Mouse (Mus musculus) layer of hippocampus, adult 9-11 months (tissue): Measurements from ENCODE around the gene Nol4l.

ENCODE experiments used
- DNase-seq: peaks from one replicate; pipeline ENCODE4 v3.0.0; 2022

Gene Nol4l

GRCm38 (mm10) chr2:153529931-153530766, at the start of gene Nol4l:
Gene Nol4l, minus strand, starts transcription at chr2:153529971.
- DNase-seq: no peak

- DNase-seq: no peak
These were observed 47.4 kb upstream of the Nol4l start for GRCm38 (mm10) chr2:153577122-153577521.

- DNase-seq: no peak
These were observed 46.4 kb upstream of the Nol4l start for GRCm38 (mm10) chr2:153576150-153576549.

- DNase-seq: no peak
These were observed 45.8 kb upstream of the Nol4l start for GRCm38 (mm10) chr2:153575554-153575953.

GRCm38 (mm10) chr2:153573101-153573500, 43.3 kb upstream of the Nol4l start:
- DNase-seq: no peak

GRCm38 (mm10) chr2:153568541-153568940, 38.8 kb upstream of the Nol4l start:
- no peak for DNase-seq

GRCm38 (mm10) chr2:153568013-153568412, 38.2 kb upstream of the Nol4l start:
- DNase-seq: no peak

GRCm38 (mm10) chr2:153564343-153564742, 34.6 kb upstream of the Nol4l start:
- no peak for DNase-seq

- no peak for DNase-seq
These were observed 31.8 kb upstream of the Nol4l start for GRCm38 (mm10) chr2:153561564-153561963.

GRCm38 (mm10) chr2:153560664-153561541, 31.1 kb upstream of the Nol4l start:
- DNase-seq: peak; percentile 37

GRCm38 (mm10) chr2:153559613-153560152, 29.9 kb upstream of the Nol4l start:
- no peak for DNase-seq

GRCm38 (mm10) chr2:153558464-153558863, 28.7 kb upstream of the Nol4l start:
- DNase-seq: no peak

- no peak for DNase-seq
These were observed 27.5 kb upstream of the Nol4l start for GRCm38 (mm10) chr2:153557259-153557658.

- no peak for DNase-seq
These were observed 26.4 kb upstream of the Nol4l start for GRCm38 (mm10) chr2:153556208-153556607.

GRCm38 (mm10) chr2:153554543-153554942, 24.8 kb upstream of the Nol4l start:
- no peak for DNase-seq

GRCm38 (mm10) chr2:153549486-153549885, 19.7 kb upstream of the Nol4l start:
- DNase-seq: no peak

GRCm38 (mm10) chr2:153548221-153548923, 18.6 kb upstream of the Nol4l start:
- no peak for DNase-seq

GRCm38 (mm10) chr2:153547633-153548032, 17.9 kb upstream of the Nol4l start:
- no peak for DNase-seq

GRCm38 (mm10) chr2:153546972-153547371, 17.2 kb upstream of the Nol4l start:
- DNase-seq: no peak

- no peak for DNase-seq
These were observed 16.7 kb upstream of the Nol4l start for GRCm38 (mm10) chr2:153546471-153546870.

GRCm38 (mm10) chr2:153544771-153545170, 15.0 kb upstream of the Nol4l start:
- DNase-seq: no peak

GRCm38 (mm10) chr2:153543911-153544730, 14.3 kb upstream of the Nol4l start:
- DNase-seq: peak; percentile 86
